Mouse (Mus musculus): ENCODE results near the gene Plcd4.

DNA sequence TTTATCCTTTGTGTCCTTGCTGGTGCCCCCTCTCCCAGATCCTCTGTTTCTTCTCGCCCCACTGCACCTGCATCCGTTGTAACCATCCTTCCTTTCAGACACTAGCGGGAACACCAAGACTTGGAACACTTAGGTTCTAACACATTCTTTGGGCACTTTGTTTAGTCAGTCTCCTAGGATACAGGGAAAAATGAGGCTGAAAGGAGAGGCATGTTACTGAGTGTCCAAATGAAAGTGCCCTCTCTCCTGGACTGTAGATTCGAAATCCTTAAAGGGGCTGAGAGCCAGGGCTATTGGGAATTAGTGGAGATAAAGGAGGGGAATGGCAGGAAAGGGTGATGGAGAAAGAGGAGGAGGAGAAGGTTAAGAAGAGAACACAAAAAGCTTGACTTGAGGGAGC lies 1.5 kb downstream of the Plcd4 start, which contains the start of gene Usp37:
- TF ChIP-seq GATA1 (IDR thresholded peaks at IDR 0.05; ENCODE audit: borderline replicate concordance, low read length), result no peak
- no peak for TF ChIP-seq FLI1 (IDR thresholded peaks at IDR 0.05; ENCODE audit: low read length)

All from megakaryocyte, embryonic 14.5 days (primary cell).